Mouse (Mus musculus) ES-Bruce4 (cell line): ENCODE results near the gene Lats2.

Source experiments
- CTCF ChIP-seq: IDR thresholded peaks from one replicate; pipeline ENCODE4 v1.8.1; 2011; ENCODE audit warnings: low read depth, low read length
- POLR2A ChIP-seq: IDR thresholded peaks from one replicate; pipeline ENCODE4 v1.8.1; 2011; ENCODE audit warnings: low read length; ENCODE audit not compliant: insufficient read depth

- TF ChIP-seq POLR2A (no peak), CTCF (no peak)
These were observed 12.8 kb downstream of the Lats2 start for GRCm38 (mm10) chr14:57745291-57745969.
